Mouse (Mus musculus): ENCODE results near the gene Nek7.

Nek7 gene

GRCm38 (mm10) chr1:138608336-138608735, 11.6 kb downstream of the Nek7 start:
- no peak for DNase-seq (ENCODE audit: low spot score in 2 of 2)

- DNase-seq (ENCODE audit: low spot score in 2 of 2) = no peak
Observed at GRCm38 (mm10) chr1:138607862-138608261, 12.1 kb downstream of the Nek7 start.

- no peak for DNase-seq (ENCODE audit: low spot score in 2 of 2)
Observed at GRCm38 (mm10) chr1:138606771-138607170, 13.2 kb downstream of the Nek7 start.

- no peak for DNase-seq (ENCODE audit: low spot score in 2 of 2)
Observed at GRCm38 (mm10) chr1:138604736-138605135, 15.2 kb downstream of the Nek7 start.

- DNase-seq (ENCODE audit: low spot score in 2 of 2) = no peak
Observed at GRCm38 (mm10) chr1:138603974-138604373, 16.0 kb downstream of the Nek7 start.

GRCm38 (mm10) chr1:138598087-138598486, 21.9 kb downstream of the Nek7 start:
- DNase-seq (ENCODE audit: low spot score in 2 of 2) = no peak

GRCm38 (mm10) chr1:138596127-138596706, 23.7 kb downstream of the Nek7 start:
- peak; percentile 35 to 44 for DNase-seq (ENCODE audit: low spot score in 2 of 2)

GRCm38 (mm10) chr1:138594910-138595309, 25.0 kb downstream of the Nek7 start:
- DNase-seq (ENCODE audit: low spot score in 2 of 2) = no peak

- DNase-seq (ENCODE audit: low spot score in 2 of 2) = no peak
Observed at GRCm38 (mm10) chr1:138593922-138594321, 26.0 kb downstream of the Nek7 start.

- DNase-seq (ENCODE audit: low spot score in 2 of 2) = no peak
Observed at GRCm38 (mm10) chr1:138592466-138592865, 27.5 kb downstream of the Nek7 start.

GRCm38 (mm10) chr1:138590451-138591022, 29.4 kb downstream of the Nek7 start:
- no peak for DNase-seq (ENCODE audit: low spot score in 2 of 2)

- no peak for DNase-seq (ENCODE audit: low spot score in 2 of 2)
Observed at GRCm38 (mm10) chr1:138589126-138589525, 30.8 kb downstream of the Nek7 start.

- no peak for DNase-seq (ENCODE audit: low spot score in 2 of 2)
Observed at GRCm38 (mm10) chr1:138587812-138588211, 32.1 kb downstream of the Nek7 start.

- DNase-seq (ENCODE audit: low spot score in 2 of 2) = no peak
Observed at GRCm38 (mm10) chr1:138586891-138587290, 33.0 kb downstream of the Nek7 start.

- no peak for DNase-seq (ENCODE audit: low spot score in 2 of 2)
Observed at GRCm38 (mm10) chr1:138584423-138585013, 35.4 kb downstream of the Nek7 start.

- DNase-seq (ENCODE audit: low spot score in 2 of 2) = no peak
Observed at GRCm38 (mm10) chr1:138582225-138582624, 37.7 kb downstream of the Nek7 start.

GRCm38 (mm10) chr1:138579822-138580492, 40.0 kb downstream of the Nek7 start:
- DNase-seq (ENCODE audit: low spot score in 2 of 2) = no peak

GRCm38 (mm10) chr1:138579207-138579606, 40.7 kb downstream of the Nek7 start:
- no peak for DNase-seq (ENCODE audit: low spot score in 2 of 2)

GRCm38 (mm10) chr1:138576803-138577202, 43.1 kb downstream of the Nek7 start:
- DNase-seq (ENCODE audit: low spot score in 2 of 2) = peak; percentile 71 to 78

- no peak for DNase-seq (ENCODE audit: low spot score in 2 of 2)
Observed at GRCm38 (mm10) chr1:138576066-138576697, 43.8 kb downstream of the Nek7 start.

GRCm38 (mm10) chr1:138575629-138576028, 44.3 kb downstream of the Nek7 start:
- no peak for DNase-seq (ENCODE audit: low spot score in 2 of 2)

GRCm38 (mm10) chr1:138571565-138572361, 48.2 kb downstream of the Nek7 start:
- DNase-seq (ENCODE audit: low spot score in 2 of 2) = no peak
